Mouse (Mus musculus) cerebellum, postnatal 25 days (tissue): ENCODE measurements at regions not wholly inside any gene's neighbourhood (a gene's known extent, or its start where the extent isn't known, plus 50 kb on each side); places are given as distances from the start of the nearest gene placed in this dataset.

Source experiments
- DNase-seq, 2 experiments: peaks; one replicate each; pipeline ENCODE4 v3.0.0; 2021; ENCODE audit warnings: mixed read lengths in 2 of 2

- no peak for DNase-seq
These were observed 233.4 kb downstream of the Bcl11b start for GRCm38 (mm10) chr12:107769801-107770515.

DNA sequence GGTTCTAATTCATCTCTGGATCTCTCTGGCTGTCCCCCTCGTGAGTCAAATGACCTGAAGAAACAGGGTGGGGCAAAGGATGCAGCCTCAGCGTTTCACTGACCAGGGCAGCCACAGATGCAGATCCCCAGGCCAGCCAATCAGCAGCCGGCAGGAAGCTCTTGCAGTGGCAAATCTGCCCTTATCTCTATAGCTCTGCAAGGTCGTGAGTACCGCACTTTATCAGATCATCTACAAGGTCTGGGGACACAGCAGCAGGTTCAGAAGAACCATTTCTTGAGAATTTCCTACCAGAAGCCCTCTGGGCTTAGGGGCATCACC, 232.9 kb downstream of the Bcl11b start:
- DNase-seq, result no peak

- no peak for DNase-seq
These were observed 232.1 kb downstream of the Bcl11b start for GRCm38 (mm10) chr12:107771325-107771724.

- no peak for DNase-seq
These were observed 231.6 kb downstream of the Bcl11b start for GRCm38 (mm10) chr12:107771809-107772208.

DNA sequence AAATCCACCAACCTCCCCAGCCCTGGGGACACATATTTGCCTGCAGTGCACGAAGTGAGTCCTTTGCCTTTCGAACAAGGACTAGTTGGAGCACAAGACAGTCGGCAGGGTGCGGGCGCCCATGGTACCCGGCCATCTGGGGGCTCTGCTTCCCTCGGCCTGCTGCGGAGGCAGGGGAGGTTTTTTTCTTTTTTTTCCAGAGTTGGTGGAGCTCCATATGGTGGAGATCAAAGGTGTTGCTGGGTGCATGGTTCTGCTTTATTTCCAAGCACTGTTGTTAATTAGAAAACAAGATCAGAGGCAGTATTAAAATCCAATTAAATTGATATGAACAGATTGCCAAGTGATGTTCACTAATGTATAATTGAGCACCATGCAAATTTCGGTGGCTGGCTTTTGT, 225.4 kb downstream of the Bcl11b start:
- DNase-seq, result no peak

DNA sequence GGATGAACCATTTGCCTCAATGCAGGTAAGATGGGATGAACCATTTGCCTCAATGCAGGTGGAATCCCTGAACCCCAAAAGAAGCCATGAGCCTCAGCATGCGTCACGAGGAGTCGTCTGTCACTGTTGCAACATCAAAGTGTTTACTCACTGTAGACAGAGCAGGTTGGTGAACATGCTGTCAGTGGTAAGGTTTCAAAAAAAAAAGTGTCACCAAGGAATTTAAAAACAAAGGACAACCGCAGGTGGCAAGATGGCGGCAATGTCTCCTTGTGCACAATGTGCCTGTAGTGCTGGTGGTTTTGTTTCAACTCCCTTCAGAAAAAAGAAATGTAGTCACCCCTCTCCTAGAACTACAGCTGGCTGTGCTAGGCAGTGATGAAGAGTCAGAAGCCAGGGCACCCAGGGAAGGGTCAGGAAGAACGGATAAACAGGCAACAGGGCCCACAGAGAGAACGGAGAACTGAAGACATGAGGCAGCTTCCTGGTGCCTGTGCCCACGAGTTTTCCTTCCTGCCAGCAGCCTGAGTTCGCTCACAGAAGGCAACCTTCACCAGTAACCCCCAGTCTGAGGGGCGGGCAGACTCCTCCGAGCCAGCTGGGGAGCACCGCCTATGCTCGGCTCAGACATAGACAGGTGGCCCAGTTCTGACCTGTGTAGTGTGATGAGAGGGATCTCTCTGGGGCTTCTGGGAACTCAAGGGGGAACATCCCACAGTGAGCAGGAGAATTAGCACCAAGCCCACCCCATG, 223.9 kb downstream of the Bcl11b start:
- DNase-seq, result no peak

DNA sequence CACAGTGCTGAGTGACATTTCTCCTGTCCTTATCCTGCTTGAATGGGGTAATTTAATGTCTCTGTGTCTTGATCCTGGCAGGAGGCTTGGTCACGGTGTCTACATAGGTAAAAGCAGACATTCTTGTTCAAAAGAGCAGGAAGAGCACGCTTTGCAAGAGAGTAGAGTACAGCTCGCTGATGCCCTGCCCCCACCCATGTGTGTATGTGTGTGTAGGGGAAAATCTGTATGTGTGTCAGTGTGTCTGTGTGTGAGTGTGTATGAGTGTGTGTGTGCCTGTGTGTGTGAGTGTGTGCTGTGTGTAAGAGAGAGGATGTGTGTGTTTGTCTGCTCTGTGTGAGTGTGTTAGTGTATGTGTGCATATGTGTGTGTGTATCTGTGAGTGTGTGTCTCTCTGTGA, 221.3 kb downstream of the Bcl11b start:
- no peak for DNase-seq

GRCm38 (mm10) chr12:107783831-107784230, 219.6 kb downstream of the Bcl11b start:
- DNase-seq, result no peak

DNA sequence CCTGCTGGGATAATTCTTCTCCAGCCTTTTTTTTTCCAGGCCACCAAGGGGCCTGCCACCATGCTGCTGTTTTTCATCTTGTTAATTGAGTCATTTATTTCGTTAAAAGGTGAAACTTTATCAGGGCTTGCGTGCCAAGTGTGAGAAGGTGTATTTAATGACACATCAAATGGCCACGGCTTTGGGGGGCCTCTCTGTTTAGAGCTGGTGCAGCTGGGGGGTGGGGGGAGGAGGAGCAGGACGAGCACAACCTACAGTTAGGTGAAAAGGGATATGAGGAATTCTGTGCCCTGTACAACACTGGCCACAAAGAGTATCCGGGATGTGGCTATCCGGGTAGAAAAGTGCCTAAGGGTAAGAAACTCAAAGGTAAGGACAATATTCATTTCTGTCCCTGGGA, 213.6 kb downstream of the Bcl11b start:
- DNase-seq, result no peak

DNA sequence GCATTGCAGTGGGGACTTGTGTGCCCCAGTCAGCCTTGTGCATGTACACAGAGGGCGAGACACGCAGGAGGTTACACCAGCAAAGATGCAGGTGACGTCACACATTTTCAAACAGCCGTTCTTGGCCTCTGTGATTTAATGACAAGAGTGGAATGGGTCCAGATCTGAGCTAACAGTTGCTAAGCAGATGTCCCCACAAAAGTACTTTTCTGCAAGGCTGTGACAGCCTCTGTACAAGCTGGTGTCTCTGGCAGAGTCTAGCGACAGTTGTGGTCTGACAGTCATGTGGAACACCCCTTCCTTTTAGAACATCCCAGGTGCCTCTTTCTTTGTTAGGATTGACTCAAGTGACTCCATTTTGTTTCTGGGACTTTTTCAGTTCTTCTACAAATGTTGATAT, 203.1 kb downstream of the Bcl11b start:
- no peak for DNase-seq

- peak; percentile 77 to 86 for DNase-seq
These were observed 195.8 kb downstream of the Bcl11b start for GRCm38 (mm10) chr12:107807634-107808033.

- DNase-seq, result no peak
These were observed 195.2 kb downstream of the Bcl11b start for GRCm38 (mm10) chr12:107808158-107808715.

DNA sequence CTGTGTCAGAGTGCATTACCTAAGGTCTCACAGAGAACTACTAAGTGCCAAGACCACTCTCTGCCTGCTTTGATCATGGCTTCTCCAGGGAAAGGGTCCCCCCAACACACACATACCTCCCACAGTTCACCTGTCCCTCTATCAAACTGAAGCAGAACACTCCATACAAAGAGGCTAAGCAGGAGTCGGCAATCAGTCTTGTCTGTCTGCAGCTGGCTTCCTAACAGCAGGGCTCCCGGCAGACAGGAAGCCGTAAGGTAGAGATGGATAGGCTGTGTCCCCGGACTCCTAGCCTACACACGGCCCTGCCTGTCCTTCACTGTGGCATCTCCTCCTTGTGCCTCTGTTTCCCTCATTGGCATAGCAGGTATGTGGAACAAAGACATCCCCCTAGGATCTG, 192.2 kb downstream of the Bcl11b start:
- no peak for DNase-seq

GRCm38 (mm10) chr12:107812549-107813335, 190.7 kb downstream of the Bcl11b start:
- no peak for DNase-seq

DNA sequence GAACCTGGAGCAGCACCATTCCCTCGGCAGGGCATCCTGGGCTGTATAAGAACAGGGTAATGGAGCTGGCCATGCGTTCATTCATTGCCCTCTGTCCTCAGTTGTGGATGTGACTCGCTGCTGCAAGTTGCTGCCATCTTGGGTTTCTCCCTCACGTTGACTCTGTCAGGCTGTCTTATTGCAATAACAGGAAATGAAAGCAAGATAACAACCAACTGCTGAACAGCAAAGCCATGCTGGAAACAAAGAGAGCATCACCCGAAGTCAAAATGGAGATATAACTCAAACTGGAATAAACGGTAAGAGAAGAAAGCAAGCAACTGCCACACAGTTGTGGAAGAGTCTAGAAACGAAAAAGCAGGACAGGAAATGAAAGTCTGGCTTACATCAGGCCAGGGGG, 188.5 kb downstream of the Bcl11b start:
- no peak for DNase-seq

DNA sequence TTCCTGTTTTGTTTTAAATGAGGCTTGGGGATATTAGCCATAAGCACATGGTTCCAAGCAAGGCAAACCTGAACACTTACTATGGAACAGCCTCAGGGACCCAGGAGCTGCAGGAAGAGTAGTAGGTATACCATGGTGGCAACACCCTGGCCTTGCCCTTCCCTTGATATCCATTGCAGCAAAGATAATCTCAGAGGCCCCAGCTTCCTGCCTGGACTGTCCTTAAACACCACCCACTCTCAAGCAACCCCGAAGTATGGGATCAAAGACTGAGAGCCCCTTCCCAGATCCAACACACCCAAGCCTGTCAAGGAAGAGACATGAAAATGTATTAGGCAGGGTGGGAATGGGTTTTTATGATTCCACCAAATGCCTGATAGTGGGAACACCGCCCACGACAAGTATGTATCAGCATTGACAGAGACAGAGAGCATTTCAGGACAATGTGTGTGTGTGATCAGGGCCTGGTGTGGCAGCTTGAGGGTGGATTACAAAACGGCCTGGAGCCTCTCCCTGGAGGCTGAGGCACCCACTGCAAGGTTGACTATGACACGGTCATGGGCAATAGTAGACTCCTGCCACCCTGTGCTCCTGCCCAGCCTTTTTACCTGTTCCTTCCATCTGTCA, 179.5 kb downstream of the Bcl11b start:
- DNase-seq, result no peak

GRCm38 (mm10) chr12:107825921-107826320, 177.5 kb downstream of the Bcl11b start:
- no peak for DNase-seq

- DNase-seq, result no peak
These were observed 171.8 kb downstream of the Bcl11b start for GRCm38 (mm10) chr12:107831400-107832128.

- DNase-seq, result no peak
These were observed 170.4 kb downstream of the Bcl11b start for GRCm38 (mm10) chr12:107833001-107833400.

- DNase-seq, result no peak
These were observed 168.9 kb downstream of the Bcl11b start for GRCm38 (mm10) chr12:107834512-107834911.

- DNase-seq, result no peak
These were observed 165.7 kb downstream of the Bcl11b start for GRCm38 (mm10) chr12:107837741-107838140.

- no peak for DNase-seq
These were observed 158.8 kb downstream of the Bcl11b start for GRCm38 (mm10) chr12:107844631-107845030.
